Mouse (Mus musculus) neural tube, embryonic 14.5 days (tissue): ENCODE data around the gene Scd4. TPM values are rescaled to one million over a fixed set of nuclear protein-coding genes. Genes with fewer than 3 reads are reported as not detected.
"Not testable (repeated sequence)": the region's sequence is repeated elsewhere in the genome, so short reads cannot be mapped to it uniquely, and the experiment has no call there.

Source experiments
- ATAC-seq: fragments of 200-750 bp; cut with Nextera tagmentation; 2 replicates; pipeline ENCODE4 v1.8.0; 2017; ENCODE audit warnings: low read depth, mild to moderate bottlenecking, moderate TSS enrichment, moderate library complexity
- H3K27ac ChIP-seq: fragments of 300-500 bp; sonication (generic); 2 replicates; pipeline ENCODE4 v1.5.1; 2014; ENCODE audit warnings: low read depth, mild to moderate bottlenecking, control low read depth, low read length, moderate library complexity, mixed read lengths
- H3K27me3 ChIP-seq: fragments of 300-500 bp; sonication (generic); 2 replicates; pipeline ENCODE4 v1.6.1; 2014; ENCODE audit warnings: low read length; ENCODE audit not compliant: control insufficient read depth, insufficient read depth
- H3K36me3 ChIP-seq: fragments of 300-500 bp; sonication (generic); 2 replicates; pipeline ENCODE4 v1.6.1; 2014; ENCODE audit warnings: low read length, mixed read lengths; ENCODE audit not compliant: control insufficient read depth, insufficient read depth
- H3K4me1 ChIP-seq: fragments of 300-500 bp; sonication (generic); 2 replicates; pipeline ENCODE4 v1.6.1; 2014; ENCODE audit warnings: low read length; ENCODE audit not compliant: control insufficient read depth, insufficient read depth
- H3K4me2 ChIP-seq: fragments of 300-500 bp; sonication (generic); 2 replicates; pipeline ENCODE4 v1.6.1; 2014; ENCODE audit warnings: mild to moderate bottlenecking, low read depth, low read length, control low read depth
- H3K4me3 ChIP-seq: fragments of 300-500 bp; sonication (generic); 2 replicates; pipeline ENCODE4 v1.5.1; 2014; ENCODE audit warnings: low read depth, low read length, control low read depth, mixed read lengths
- H3K9ac ChIP-seq: fragments of 300-500 bp; sonication (generic); replicated peaks from 2 replicates; pipeline ENCODE4 v1.6.1; 2014; ENCODE audit warnings: low read depth, mild to moderate bottlenecking, control low read depth, low read length, mixed read lengths
- H3K9me3 ChIP-seq: fragments of 300-500 bp; sonication (generic); 2 replicates; pipeline ENCODE4 v1.6.1; 2016; ENCODE audit warnings: low read length; ENCODE audit not compliant: control insufficient read depth
- WGBS: fragments of 180-500 bp; shearing (Covaris S2); extraction: QIAGEN DNeasy Blood & Tissue Kit; methylation state at CpG from one replicate; pipeline ENCODE4 v1.1.7; 2014; 5-methylcytosine and 5-hydroxymethylcytosine counted together
- polyA plus RNA-seq: library from polyadenylated mRNA; unstranded; fragments of >200 nt; fragmentation: Nextera tagmentation; extraction: Ambion mirVana; gene quantifications from 2 replicates; pipeline ENCODE4 v1.2.1, GENCODE M21; 2014

Gene Scd4
- polyA plus RNA-seq, 1 experiment from 2014 or later = 0.13 TPM

- Histone ChIP-seq H3K36me3 (no peaks in the 10 kb centered on the region), H3K27me3 (no peaks in the 10 kb centered on the region), H3K9me3 (no peaks in the 10 kb centered on the region), H3K9ac (no peak overlapping the region), H3K4me2 (no peak overlapping the region), H3K4me3 (no peak overlapping the region), H3K27ac (no peak overlapping the region), H3K4me1 (no peaks in the 10 kb centered on the region)
- no peak for ATAC-seq
- 91% methylated on average over 8 of the region's 8 CpGs for WGBS
Measured at GRCm38 (mm10) chr19:44349689-44350088, 16.8 kb downstream of the Scd4 start.

GRCm38 (mm10) chr19:44351756-44352155, 18.9 kb downstream of the Scd4 start:
- Histone ChIP-seq H3K36me3 (no peaks in the 10 kb centered on the region), H3K4me2 (no peak overlapping the region), H3K4me1 (no peaks in the 10 kb centered on the region), H3K4me3 (no peak overlapping the region), H3K27ac (no peak overlapping the region), H3K27me3 (no peaks in the 10 kb centered on the region), H3K9ac (no peak overlapping the region), H3K9me3 (no peaks in the 10 kb centered on the region)
- WGBS = 85% methylated on average over 7 of the region's 7 CpGs
- ATAC-seq = no peak

- no peaks in the 10 kb centered on the region for H3K9me3 ChIP-seq
- no peaks in the 10 kb centered on the region for H3K27me3 ChIP-seq
- H3K4me2 ChIP-seq = no peak overlapping the region
- no peak overlapping the region for H3K27ac ChIP-seq
- no peaks in the 10 kb centered on the region for H3K36me3 ChIP-seq
- no peaks in the 10 kb centered on the region for H3K4me1 ChIP-seq
- H3K4me3 ChIP-seq = no peak overlapping the region
- H3K9ac ChIP-seq = no peak overlapping the region
- 47% methylated on average over 8 of the region's 8 CpGs for WGBS
- no peak for ATAC-seq
Measured at GRCm38 (mm10) chr19:44358700-44359099, 25.8 kb downstream of the Scd4 start.

- Histone ChIP-seq H3K4me2 (no peak overlapping the region), H3K36me3 (no peaks in the 10 kb centered on the region), H3K4me3 (no peak overlapping the region), H3K9ac (no peak overlapping the region), H3K27ac (no peak overlapping the region), H3K9me3 (no peaks in the 10 kb centered on the region), H3K27me3 (no peaks in the 10 kb centered on the region), H3K4me1 (no peaks in the 10 kb centered on the region)
- 23% methylated on average over 13 of the region's 13 CpGs for WGBS
- ATAC-seq = no peak
Measured at GRCm38 (mm10) chr19:44363529-44363928, 30.6 kb downstream of the Scd4 start.

GRCm38 (mm10) chr19:44364029-44364428, 31.1 kb downstream of the Scd4 start:
- no peaks in the 10 kb centered on the region for H3K9me3 ChIP-seq
- no peaks in the 10 kb centered on the region for H3K4me1 ChIP-seq
- WGBS = 83% methylated on average over 8 of the region's 8 CpGs
- H3K27ac ChIP-seq = no peak overlapping the region
- H3K4me3 ChIP-seq = no peak overlapping the region
- no peak overlapping the region for H3K4me2 ChIP-seq
- no peaks in the 10 kb centered on the region for H3K36me3 ChIP-seq
- no peaks in the 10 kb centered on the region for H3K27me3 ChIP-seq
- no peak for ATAC-seq
- H3K9ac ChIP-seq = no peak overlapping the region

GRCm38 (mm10) chr19:44365733-44366132, 32.8 kb downstream of the Scd4 start:
- H3K27ac ChIP-seq = no peak overlapping the region
- H3K27me3 ChIP-seq = no peaks in the 10 kb centered on the region
- no peak overlapping the region for H3K4me3 ChIP-seq
- H3K9me3 ChIP-seq = no peaks in the 10 kb centered on the region
- no peaks in the 10 kb centered on the region for H3K4me1 ChIP-seq
- H3K36me3 ChIP-seq = no peaks in the 10 kb centered on the region
- no peak overlapping the region for H3K4me2 ChIP-seq
- 95% methylated on average over 4 of the region's 4 CpGs for WGBS
- ATAC-seq = no peak
- no peak overlapping the region for H3K9ac ChIP-seq

GRCm38 (mm10) chr19:44367076-44367475, 34.2 kb downstream of the Scd4 start:
- H3K36me3 ChIP-seq, H3K27me3 ChIP-seq, H3K27ac ChIP-seq, H3K4me2 ChIP-seq, ATAC-seq, H3K4me3 ChIP-seq, H3K4me1 ChIP-seq, H3K9me3 ChIP-seq, H3K9ac ChIP-seq: not testable (repeated sequence)
- 49% methylated on average over 10 of the region's 10 CpGs for WGBS

- ATAC-seq = no peak
- Histone ChIP-seq H3K4me1 (no peaks in the 10 kb centered on the region), H3K36me3 (no peaks in the 10 kb centered on the region), H3K4me3 (no peak overlapping the region), H3K27ac (no peak overlapping the region), H3K9ac (no peak overlapping the region), H3K27me3 (no peaks in the 10 kb centered on the region), H3K4me2 (no peak overlapping the region), H3K9me3 (no peaks in the 10 kb centered on the region)
- WGBS = 59% methylated on average over 8 of the region's 8 CpGs
Measured at GRCm38 (mm10) chr19:44369371-44369770, 36.5 kb downstream of the Scd4 start.

GRCm38 (mm10) chr19:44370231-44370630, 37.3 kb downstream of the Scd4 start:
- Histone ChIP-seq H3K27ac (no peak overlapping the region), H3K4me2 (no peak overlapping the region), H3K27me3 (no peaks in the 10 kb centered on the region), H3K4me1 (no peaks in the 10 kb centered on the region), H3K4me3 (no peak overlapping the region), H3K36me3 (no peaks in the 10 kb centered on the region), H3K9ac (no peak overlapping the region), H3K9me3 (no peaks in the 10 kb centered on the region)
- no peak for ATAC-seq
- 83% methylated on average over 5 of the region's 5 CpGs for WGBS

- no peak overlapping the region for H3K4me2 ChIP-seq
- H3K4me3 ChIP-seq = no peak overlapping the region
- peak; percentile 75; the same call in 1 of the 2 replicates for ATAC-seq
- no peaks in the 10 kb centered on the region for H3K4me1 ChIP-seq
- no peaks in the 10 kb centered on the region for H3K27me3 ChIP-seq
- H3K27ac ChIP-seq = no peak overlapping the region
- 26% methylated on average over 6 of the region's 6 CpGs for WGBS
- H3K36me3 ChIP-seq = no peaks in the 10 kb centered on the region
- H3K9ac ChIP-seq = no peak overlapping the region
- no peaks in the 10 kb centered on the region for H3K9me3 ChIP-seq
Measured at GRCm38 (mm10) chr19:44372969-44373368, 40.1 kb downstream of the Scd4 start.
